Mouse (Mus musculus) heart, postnatal 4 days (tissue): ENCODE data around the gene Pdgfb. TPM values are rescaled to one million over a fixed set of nuclear protein-coding genes. Genes with fewer than 3 reads are reported as not detected.

Source experiments
- DNase-seq: peaks from one replicate; pipeline ENCODE4 v3.0.0; 2021
- total RNA-seq, 2 experiments: library from RNA; stranded (reverse); gene quantifications; 2 replicates each; pipeline ENCODE4 v1.2.3; 2021

Pdgfb gene
- total RNA-seq, 2 experiments from 2014 or later: 46.4 to 50.7 TPM

- no peak for DNase-seq
These were observed 5.2 kb downstream of the Pdgfb start for GRCm38 (mm10) chr15:80009421-80010181.

- DNase-seq: no peak
These were observed 6.3 kb downstream of the Pdgfb start for GRCm38 (mm10) chr15:80008461-80008860.

- DNase-seq: peak; percentile 87
These were observed 8.6 kb downstream of the Pdgfb start for GRCm38 (mm10) chr15:80006156-80006555.

- DNase-seq: no peak
These were observed 9.3 kb downstream of the Pdgfb start for GRCm38 (mm10) chr15:80005436-80005835.

DNA sequence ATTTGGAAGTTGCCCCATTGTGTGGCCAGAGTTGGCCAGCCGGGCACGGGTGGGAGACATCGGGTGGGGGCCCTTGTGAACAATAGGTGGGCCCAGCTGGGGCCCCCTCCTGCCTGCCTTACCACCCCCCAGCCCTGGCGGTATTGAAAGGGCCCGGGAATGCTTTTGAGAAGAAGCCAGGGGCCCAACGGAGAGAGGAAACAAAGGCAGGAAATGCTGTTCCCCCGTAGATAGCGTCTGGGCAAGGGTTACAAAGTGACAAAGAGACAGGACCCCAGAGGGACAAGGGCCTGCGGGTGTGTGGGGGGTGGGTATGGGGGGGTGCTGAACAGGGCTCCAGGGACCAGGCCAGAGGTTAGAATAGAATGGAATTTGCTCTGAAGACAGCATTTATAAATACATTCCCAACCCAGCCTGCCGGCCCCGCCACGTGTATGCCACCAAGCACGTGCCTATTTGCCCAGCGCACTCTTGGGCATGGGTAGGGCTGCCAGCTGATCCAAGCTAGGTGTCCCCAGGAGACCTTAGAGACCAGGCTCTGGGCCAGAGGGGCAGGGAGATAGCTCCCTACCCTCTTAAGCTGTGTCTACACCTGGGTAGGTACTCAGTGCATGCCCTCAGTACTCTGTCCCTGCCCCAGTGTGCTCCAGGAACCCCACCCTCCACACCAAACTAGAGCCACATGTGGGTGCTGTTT is 10.0 kb downstream of the Pdgfb start:
- peak; percentile 85 for DNase-seq

DNA sequence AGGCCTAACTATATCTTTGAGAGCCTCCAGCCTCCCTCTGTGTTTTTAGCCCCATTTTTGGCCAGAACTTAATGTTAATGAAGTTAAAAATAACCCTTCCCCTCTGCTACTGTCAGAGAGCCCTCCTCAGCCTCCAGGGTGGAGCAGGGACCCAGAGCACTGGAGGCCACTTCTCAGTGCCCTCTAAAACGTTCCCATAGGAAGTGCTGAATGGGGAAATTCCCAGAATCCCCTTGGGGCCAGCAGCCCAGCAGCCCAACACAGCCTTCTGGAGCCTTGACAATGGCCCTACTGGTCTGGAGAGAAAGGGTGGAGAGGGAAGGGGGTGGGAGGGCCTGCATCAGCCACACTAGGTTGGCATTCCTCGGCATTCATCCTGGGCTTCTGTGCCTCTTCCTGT is 11.2 kb downstream of the Pdgfb start:
- no peak for DNase-seq

DNA sequence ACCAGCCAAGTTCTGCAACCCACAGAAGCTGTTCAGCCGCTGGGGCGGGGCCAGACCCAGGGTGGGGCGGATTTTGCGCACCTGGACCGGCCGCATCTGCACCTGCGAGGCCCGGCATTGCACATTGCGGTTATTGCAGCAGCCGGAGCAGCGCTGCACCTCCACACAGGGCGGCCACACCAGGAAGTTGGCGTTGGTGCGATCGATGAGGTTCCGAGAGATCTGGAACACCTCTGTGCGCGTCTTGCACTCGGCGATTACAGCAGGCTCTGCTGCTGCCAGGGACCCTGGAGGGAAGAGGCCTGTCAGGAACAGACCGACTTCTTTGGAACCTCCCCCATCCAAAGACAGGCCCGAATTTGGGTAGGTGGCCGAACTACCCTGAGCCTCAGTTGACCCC is 13.2 kb downstream of the Pdgfb start:
- no peak for DNase-seq

DNA sequence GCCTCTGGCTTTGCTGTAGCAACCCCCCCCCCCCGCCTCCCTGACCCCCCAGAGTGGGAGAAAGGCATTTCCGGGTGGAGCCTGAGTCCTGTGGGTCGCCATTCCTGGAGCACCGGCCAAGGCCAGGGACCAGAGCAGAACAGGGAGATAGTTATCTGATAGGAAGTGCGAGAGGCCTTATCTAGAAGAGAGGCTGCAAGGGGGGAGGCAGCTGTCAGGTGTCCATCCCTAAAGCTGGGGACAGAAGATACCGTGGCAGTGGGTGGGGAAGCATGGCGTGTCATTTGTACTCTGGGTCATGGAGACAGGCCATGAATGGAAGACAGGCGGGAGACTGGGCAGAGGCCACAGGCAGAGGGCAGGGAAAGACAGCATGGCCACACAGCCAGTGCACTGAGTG is 14.1 kb downstream of the Pdgfb start:
- no peak for DNase-seq

- no peak for DNase-seq
These were observed 16.8 kb downstream of the Pdgfb start for GRCm38 (mm10) chr15:79997988-79998387.

GRCm38 (mm10) chr15:79996781-79997180 is 18.0 kb downstream of the Pdgfb start:
- no peak for DNase-seq

GRCm38 (mm10) chr15:79995552-79995951 is 19.2 kb downstream of the Pdgfb start:
- DNase-seq: no peak

DNA sequence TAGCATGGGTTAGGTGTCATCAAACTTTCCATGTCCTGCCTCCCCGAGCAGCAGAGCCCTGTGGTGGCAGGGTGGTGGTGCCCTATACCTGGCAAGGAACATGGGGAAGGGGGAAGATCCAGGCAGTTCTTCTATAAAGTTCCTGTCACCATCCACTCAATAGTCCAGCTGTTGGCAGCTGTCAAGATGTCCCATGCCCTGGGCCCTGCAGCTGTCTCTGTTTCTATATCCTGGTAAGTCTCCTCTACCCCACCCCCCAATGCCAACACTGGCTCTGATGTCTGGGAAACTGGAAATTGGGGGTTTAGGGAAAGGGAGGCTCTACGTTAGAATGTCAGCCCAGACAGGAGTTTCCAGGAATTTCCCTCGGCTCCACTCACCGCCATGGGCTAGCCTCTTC is 20.2 kb downstream of the Pdgfb start:
- DNase-seq: no peak

DNA sequence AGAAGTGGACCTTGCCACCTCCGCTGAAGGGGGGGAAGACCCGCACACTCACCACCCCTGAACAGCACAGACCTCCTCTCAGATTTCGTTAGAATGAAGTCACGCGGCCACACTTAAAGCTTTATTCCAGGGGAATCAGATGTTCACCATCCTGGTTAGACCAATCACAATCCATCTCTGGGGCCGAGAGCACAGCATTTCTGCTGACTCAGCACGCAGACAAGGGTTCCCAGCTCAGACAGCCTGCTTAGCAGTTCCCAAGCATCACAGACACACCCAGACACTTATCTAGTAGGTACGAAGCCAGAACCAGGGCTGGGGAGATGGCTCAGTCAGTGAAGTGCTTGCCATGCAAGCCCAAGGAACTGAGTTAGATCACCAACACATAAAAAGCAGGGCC is 28.6 kb downstream of the Pdgfb start:
- DNase-seq: no peak

DNA sequence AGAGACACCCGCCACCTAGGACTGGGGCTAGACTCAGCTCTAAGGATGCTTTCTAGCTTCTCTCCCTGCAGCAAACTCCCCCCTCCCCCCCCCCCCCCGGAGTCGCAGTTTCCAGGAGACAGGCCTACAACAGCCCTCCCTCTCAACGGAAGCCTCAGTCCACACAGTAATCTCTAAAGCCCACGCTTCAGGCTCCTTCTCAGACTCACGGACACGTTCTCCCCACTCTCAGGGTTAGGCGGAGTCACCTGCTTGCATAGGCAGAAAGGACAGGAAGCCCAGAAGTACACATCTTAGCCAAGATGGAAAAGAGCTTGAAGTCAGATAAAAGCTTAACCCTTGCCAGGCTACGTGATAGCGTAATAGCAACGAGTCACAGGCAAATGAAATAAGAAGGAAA is 29.3 kb downstream of the Pdgfb start:
- no peak for DNase-seq

DNA sequence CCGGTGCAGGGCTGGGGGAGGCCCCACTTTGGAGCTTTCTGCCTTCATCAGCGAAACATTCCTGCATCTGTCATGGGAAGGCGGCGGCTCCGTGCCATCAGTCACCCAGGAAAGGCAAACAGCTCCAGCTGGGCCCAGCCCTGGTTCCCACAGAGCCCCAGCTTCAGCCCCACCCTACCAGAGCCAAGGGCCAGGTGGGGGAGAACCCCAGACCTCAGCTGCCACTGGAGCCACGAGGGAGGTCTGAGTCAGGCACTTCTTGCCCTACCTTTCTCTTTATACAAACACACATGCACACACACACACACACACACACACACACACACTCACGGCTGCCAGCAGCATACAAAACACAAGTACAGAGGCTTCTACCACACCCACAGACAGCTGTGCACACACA is 30.6 kb downstream of the Pdgfb start:
- DNase-seq: no peak

- no peak for DNase-seq
These were observed 34.1 kb downstream of the Pdgfb start for GRCm38 (mm10) chr15:79980716-79981115.

DNA sequence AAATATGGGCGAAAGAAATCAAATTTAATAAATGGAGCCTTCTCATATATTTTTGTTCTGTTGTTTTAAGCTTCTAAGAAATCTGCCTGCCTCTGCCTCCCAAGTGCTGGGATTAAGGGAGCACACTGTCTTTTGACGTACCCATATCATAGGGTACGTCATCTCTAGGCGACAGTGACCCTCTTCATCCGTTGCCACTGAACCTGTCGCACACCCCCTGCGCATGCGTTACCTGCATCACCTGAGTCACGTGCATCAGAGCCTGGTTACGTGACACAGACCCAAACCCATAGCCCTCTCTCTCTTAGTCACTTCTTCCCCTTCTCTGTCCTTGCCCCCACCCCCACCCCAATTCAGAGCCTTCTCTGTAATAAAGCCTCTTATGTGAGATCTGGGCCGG is 42.6 kb downstream of the Pdgfb start:
- no peak for DNase-seq

DNA sequence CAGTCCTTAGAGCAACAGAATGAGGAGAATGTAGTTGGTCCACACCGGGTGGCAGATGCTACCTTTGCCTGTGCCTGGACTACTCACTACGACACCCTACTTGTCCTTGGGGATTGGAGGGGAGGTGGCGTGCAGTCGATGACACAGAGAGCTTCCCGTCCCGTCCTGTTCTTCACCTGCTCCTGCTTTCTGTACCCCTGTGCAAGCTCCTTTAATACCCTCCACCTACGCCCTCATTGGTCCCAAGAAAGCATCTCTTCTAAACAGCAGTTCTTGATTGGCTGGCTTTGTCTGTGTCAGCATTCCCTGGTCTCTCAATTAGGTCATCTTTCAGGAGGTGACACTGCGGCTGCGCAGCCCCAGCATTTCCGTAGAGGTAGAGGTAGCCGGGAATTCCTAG is 43.8 kb downstream of the Pdgfb start, which contains the start of gene Cbx7:
Gene Cbx7, minus strand, starts transcription at position 180 of the 400 bp plus-strand sequence.
- DNase-seq: no peak

- no peak for DNase-seq
These were observed 44.3 kb downstream of the Pdgfb start for GRCm38 (mm10) chr15:79970491-79970890.

DNA sequence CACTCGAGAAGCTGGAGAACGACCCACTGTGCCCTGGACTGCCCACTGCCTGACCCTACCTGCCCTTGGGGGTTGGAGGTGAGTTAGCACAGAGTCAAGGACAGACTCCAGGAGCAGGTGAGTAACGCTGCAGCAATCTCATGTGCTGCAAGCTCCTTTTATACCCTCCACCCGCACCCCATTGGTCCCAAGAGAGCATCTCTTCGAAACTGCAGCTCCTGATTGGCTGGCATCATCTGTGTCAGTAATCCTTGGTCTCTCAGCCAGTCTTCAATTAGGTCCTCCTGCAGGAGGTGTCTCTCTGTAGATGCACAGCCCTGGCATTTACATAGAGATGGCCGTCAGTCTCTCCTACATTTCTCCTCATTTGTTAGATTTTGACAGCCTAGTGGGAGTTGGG is 47.4 kb downstream of the Pdgfb start:
- DNase-seq: no peak

GRCm38 (mm10) chr15:79964376-79964775 is 50.4 kb downstream of the Pdgfb start:
- no peak for DNase-seq

GRCm38 (mm10) chr15:79962661-79963060 is 52.1 kb downstream of the Pdgfb start:
- no peak for DNase-seq

DNA sequence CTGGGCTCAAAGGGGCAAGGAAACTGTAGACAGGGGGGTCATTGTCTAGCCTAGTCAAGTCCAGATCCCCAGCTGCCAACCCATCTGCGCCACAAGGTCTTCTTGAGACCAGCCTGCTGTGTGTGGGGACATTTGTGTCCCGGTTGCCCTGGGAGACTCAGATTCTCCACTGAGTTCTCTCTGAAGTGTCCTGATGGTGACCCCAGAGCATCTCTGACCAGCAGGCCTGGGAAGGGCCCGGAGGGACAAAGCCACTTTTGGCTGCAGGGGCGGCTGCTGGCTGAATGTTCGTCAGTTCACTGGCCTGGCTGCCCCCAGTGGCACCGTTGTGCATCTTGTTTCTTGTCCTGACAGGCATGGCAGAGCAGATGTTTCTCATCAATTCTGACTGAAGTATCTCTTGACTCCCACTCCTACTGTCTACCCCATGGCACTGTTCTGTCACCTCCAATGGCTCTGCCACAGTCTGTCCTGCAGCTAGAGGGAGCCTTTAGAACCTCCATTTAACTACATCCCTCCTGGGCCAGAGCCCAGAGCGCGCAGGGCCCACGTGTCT is 53.3 kb downstream of the Pdgfb start:
- peak; percentile 55 for DNase-seq

DNA sequence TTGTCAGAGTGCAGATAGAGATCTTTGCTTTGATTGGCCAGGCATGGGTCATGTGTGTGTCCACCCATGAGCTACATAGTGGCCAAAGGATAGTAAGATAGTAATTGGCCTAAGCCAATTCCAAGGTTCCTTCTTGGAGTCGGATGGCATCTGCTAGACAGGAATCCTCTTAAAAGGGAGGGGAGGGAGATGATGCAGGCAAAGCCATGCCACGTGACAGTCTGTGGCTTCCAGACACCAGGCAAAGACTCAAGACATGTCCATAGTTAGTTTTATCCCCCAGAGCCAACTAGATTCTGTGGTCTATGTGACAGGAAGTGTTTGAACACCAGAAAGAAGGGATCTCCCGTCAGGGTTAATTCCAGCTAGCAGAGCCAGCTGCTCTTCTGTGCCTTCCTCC is 56.4 kb downstream of the Pdgfb start:
- no peak for DNase-seq
